Mouse (Mus musculus) liver, embryonic 14.5 days (tissue): ENCODE measurements around the gene Rhbdl1.
A peak's percentile ranks its signal among the peaks of the same experiment; 100 is the strongest.

ENCODE experiments used
- CTCF ChIP-seq: IDR thresholded peaks from 2 replicates; pipeline ENCODE4 v1.5.1; 2016; ENCODE audit warnings: antibody characterized with exemption, low read depth, control low read depth
- EP300 ChIP-seq: IDR thresholded peaks from 2 replicates; pipeline ENCODE4 v1.6.1; 2016; ENCODE audit warnings: antibody characterized with exemption, low read depth

DNA sequence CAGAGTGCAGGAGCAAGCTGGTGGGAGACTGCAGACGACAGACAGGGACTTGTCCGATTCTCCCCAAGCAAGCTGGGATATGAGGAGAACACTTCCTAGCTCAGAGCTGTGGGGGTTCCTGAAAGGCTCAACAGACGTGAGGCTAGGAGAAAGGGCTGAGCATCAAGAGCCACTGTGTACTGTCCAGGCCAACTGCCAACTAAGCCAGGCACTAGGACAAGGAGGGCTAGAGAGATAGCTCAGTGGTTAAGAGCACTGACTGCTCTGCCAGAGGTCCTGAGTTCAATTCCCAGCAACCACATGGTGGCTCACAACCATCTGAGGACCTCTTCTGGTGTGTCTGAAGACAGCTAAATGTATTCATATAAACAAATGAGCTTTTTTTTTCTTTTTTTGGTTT, 5.4 kb upstream of the Rhbdl1 start:
- TF ChIP-seq CTCF = 0 out of 2 replicates have a peak, but pooled peaks have one; percentile 1
- TF ChIP-seq EP300 = no peak
